Mouse (Mus musculus): ENCODE results near the gene Vmn1r203. TPM values are rescaled to one million over a fixed set of nuclear protein-coding genes. Genes with fewer than 3 reads are reported as not detected.
"Not testable (repeated sequence)": the region's sequence is repeated elsewhere in the genome, so short reads cannot be mapped to it uniquely, and the experiment has no call there.

Vmn1r203 gene
- not detected for total RNA-seq (2021)
- long read RNA-seq, experiment 1 = 0 reads
- long read RNA-seq, experiment 2 = 0 reads

DNA sequence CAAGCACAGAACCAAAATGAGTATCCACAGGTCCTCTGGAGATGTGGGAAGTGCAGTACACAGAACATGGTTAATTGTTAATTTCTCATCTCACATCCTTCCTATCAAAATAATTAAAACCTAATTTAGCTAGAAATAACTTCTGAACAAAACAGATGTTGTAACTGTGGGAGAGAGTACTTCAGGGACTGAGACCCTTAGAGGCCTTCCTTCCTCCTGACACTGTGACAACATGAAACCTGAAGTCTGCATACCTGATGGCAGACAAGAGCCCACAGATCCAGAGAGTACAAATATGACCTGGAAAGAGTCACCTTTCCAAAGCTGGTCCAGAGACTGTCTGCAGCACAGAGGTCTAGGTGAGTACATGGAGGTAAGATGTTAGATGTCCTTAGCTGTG lies at the start of gene Vmn1r203:
TSS of gene Vmn1r203 (plus strand) at position 301 of the 400 bp plus-strand sequence.
- no peak for DNase-seq

DNA sequence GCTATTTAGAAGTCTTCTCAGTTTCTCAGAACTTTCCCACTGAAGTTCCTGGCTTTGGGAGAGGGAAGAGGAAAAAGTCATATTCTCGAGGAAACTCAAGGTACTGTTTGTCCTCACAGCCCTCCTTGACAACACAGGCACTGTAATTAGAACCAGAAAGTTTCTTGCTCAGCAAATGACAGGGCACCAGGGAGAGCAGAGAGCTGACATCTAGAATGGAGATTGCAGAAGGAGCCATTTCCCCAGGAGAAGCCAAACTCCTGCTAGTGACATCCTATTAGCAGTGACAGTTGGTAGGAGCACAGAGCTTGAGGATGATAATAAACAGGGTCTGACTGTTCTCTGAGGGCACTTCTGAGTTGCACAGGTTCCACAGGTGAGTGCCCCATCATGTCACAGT lies 46.3 kb upstream of the Vmn1r203 start, which contains the start of gene Vmn1r201:
TSS of gene Vmn1r201 (plus strand) at position 301 of the 400 bp plus-strand sequence.
- no peak for DNase-seq

DNA sequence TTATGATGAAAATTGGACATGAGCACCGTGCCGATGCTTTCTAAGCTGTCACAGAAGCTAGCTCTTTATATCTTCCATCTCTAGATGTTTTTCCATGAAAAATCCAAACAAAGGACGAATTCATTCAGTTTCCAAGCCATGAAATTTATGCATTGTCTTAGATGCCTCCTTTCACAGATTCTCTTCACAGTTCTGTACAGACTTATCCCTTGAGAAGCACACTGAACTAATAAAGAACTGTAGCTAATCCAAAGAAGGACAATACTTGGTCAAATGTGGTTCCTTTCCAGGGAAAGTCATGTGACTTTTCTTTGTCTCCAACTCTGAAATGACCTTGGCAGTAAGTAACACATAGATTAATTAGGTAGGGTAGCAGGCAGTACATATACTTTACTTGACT lies 15.5 kb upstream of the Vmn1r203 start:
- no peak for DNase-seq

DNA sequence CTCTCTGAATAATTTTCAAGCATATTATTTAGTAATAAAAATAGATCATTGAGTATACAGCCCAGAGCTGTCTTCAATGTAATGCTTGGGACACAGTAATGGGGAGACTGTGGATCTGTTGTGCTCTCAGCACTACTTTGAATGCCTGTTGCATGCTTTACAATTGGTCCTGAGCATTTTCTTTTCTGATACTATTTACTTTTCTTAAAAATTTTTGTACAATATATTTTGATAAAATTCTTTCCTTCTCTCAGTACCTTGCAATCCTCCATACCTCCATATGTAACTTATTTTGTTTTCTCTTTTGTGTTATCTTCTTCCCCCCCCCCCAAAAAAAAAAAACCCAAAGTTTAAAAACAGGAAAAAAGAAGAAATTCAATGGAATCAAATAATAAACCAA lies 12.6 kb upstream of the Vmn1r203 start, which contains the start of gene Vmn1r202:
TSS of gene Vmn1r202 (minus strand) at position 101 of the 400 bp plus-strand sequence.
- DNase-seq = no peak

DNA sequence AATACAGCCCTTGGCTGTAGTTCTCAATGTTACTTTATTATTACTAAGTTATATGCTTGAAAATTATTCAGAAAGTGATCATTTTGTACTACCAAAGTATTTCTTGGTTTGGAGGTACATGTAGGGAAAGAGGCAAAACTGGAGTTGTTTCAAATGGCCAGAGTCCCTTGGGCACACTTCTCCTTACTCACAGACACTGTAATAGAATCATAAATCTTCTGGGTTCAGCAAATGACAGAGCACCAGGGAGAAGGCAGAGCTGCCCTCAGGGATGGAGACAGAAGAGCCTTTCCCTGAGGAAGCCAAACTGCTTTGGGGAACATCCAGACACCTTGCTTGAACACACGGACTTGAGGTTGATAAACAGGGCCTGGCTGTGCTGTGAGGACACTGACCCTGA lies 35.0 kb downstream of the Vmn1r203 start, which contains the start of gene Vmn1r204:
TSS of gene Vmn1r204 (plus strand) at position 301 of the 400 bp plus-strand sequence.
- DNase-seq = not testable (repeated sequence)

DNA sequence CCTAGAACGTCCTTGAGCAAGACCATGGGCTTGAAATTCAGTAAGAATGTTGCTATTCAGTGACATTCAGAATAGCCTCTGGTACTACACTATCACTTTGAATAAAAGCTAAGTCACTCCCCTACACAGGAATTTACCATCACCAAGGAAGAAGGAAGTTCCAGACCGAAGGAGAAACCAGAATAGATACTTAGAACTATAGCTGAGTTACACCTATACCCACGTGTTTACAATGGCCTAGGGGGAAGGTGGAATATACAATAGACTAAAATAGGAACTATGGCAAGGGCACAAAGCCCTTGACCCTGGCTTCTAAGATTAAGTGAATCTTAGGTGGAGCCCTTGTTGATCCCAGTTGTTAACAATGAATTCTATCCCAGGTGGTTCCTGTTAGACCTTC lies 57.0 kb downstream of the Vmn1r203 start:
- DNase-seq = not testable (repeated sequence)

Other genes starting within 250 kb of the Vmn1r203 start
- gene Vmn1r195, start 247.6 kb upstream of the Vmn1r203 start, total RNA-seq (2021) = not detected
- gene Vmn1r196, start 228.2 kb upstream of the Vmn1r203 start, total RNA-seq (2021) = not detected
- gene Vmn1r197, start 193.5 kb upstream of the Vmn1r203 start, total RNA-seq (2021) = not detected
- not detected for gene Vmn1r198, start 167.8 kb upstream of the Vmn1r203 start, total RNA-seq (2021)
- gene Vmn1r199, start 138.3 kb upstream of the Vmn1r203 start, total RNA-seq (2021) = not detected
- not detected for gene Vmn1r200, start 127.7 kb upstream of the Vmn1r203 start, total RNA-seq (2021)
- gene Vmn1r201, start 46.2 kb upstream of the Vmn1r203 start, total RNA-seq (2021) = not detected
- gene Vmn1r202, start 12.7 kb upstream of the Vmn1r203 start, total RNA-seq (2021) = under 1 TPM in 1 of 2 experiments, not detected in 1; 0.06 TPM
- not detected for gene Vmn1r204, start 35.1 kb downstream of the Vmn1r203 start, total RNA-seq (2021)
- gene Vmn1r205, start 74.9 kb downstream of the Vmn1r203 start, total RNA-seq (2021) = not detected
- not detected for gene Vmn1r206, start 106.1 kb downstream of the Vmn1r203 start, total RNA-seq (2021)
- gene Vmn1r207-ps, start 211.5 kb downstream of the Vmn1r203 start, total RNA-seq (2021) = not detected